Mouse (Mus musculus) lung, embryonic 16.5 days (tissue): ENCODE measurements at regions not wholly inside any gene's neighbourhood (a gene's known extent, or its start where the extent isn't known, plus 50 kb on each side); places are given as distances from the start of the nearest gene placed in this dataset.

Source experiments
- ATAC-seq: fragments of 200-750 bp; cut with Nextera tagmentation; 2 replicates; pipeline ENCODE4 v1.8.0; 2017; ENCODE audit warnings: low read depth, mild to moderate bottlenecking, moderate library complexity
- H3K27ac ChIP-seq: fragments of 300-500 bp; sonication (generic); 2 replicates; pipeline ENCODE4 v1.5.1; 2014; ENCODE audit warnings: mild to moderate bottlenecking, control low read depth, low read length
- H3K27me3 ChIP-seq: fragments of 300-500 bp; sonication (generic); 2 replicates; pipeline ENCODE4 v1.6.1; 2014; ENCODE audit warnings: low read depth, low read length, mixed read lengths; ENCODE audit not compliant: control insufficient read depth, insufficient read depth
- H3K36me3 ChIP-seq: fragments of 300-500 bp; sonication (generic); 2 replicates; pipeline ENCODE4 v1.6.1; 2014; ENCODE audit warnings: low read length; ENCODE audit not compliant: control insufficient read depth, insufficient read depth
- H3K4me1 ChIP-seq: fragments of 300-500 bp; sonication (generic); replicated peaks from 2 replicates; pipeline ENCODE4 v1.6.1; 2014; ENCODE audit warnings: low read length, mixed read lengths; ENCODE audit not compliant: control insufficient read depth, insufficient read depth
- H3K4me2 ChIP-seq: fragments of 300-500 bp; sonication (generic); 2 replicates; pipeline ENCODE4 v1.6.1; 2014; ENCODE audit warnings: low read depth, low read length, control low read depth
- H3K4me3 ChIP-seq: fragments of 300-500 bp; sonication (generic); 2 replicates; pipeline ENCODE4 v1.5.1; 2014; ENCODE audit warnings: mild to moderate bottlenecking, low read length, control low read depth
- H3K9ac ChIP-seq: fragments of 300-500 bp; sonication (generic); 2 replicates; pipeline ENCODE4 v1.6.1; 2014; ENCODE audit warnings: low read length, control low read depth
- H3K9me3 ChIP-seq: fragments of 300-500 bp; sonication (generic); 2 replicates; pipeline ENCODE4 v1.6.1; 2016; ENCODE audit warnings: low read length; ENCODE audit not compliant: control insufficient read depth
- WGBS: fragments of 180-500 bp; shearing (Covaris S2); extraction: QIAGEN DNeasy Blood & Tissue Kit; methylation state at CpG from one replicate; pipeline ENCODE4 v1.1.7; 2014; 5-methylcytosine and 5-hydroxymethylcytosine counted together

- H3K4me2 ChIP-seq, result no peak overlapping the region
- H3K9ac ChIP-seq, result no peak overlapping the region
- no peaks in the 10 kb centered on the region for H3K9me3 ChIP-seq
- no peaks in the 10 kb centered on the region for H3K4me1 ChIP-seq
- H3K27me3 ChIP-seq, result no peaks in the 10 kb centered on the region
- H3K4me3 ChIP-seq, result no peak overlapping the region
- 82% methylated on average over 10 of the region's 10 CpGs for WGBS
- no peaks in the 10 kb centered on the region for H3K36me3 ChIP-seq
- no peak overlapping the region for H3K27ac ChIP-seq
- ATAC-seq, result no peak
Measured at GRCm38 (mm10) chr8:49136503-49137044, 292.8 kb upstream of the Tenm3 start.

DNA sequence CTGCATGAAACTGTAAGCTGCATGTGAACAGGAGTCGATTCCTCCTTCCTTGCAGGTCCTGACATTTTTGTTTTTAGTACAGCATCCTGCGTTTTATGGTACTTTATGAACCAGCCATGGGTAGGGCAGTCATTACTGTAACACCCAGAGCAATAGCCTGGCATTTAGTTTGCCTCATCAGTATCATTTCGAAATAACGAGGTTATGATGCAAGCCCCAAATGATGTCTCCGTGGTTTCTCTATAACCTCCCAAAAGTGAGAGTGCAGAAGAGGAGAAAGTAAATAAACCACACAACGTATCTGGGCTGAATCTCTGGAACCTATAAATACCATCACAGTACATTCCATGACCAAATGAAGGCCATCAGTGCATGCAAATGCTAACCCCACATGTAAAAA is 265.3 kb upstream of the Tenm3 start:
- ATAC-seq, result no peak
- 74% methylated on average over 6 of the region's 6 CpGs for WGBS
- H3K4me3 ChIP-seq, result no peak overlapping the region
- H3K36me3 ChIP-seq, result no peaks in the 10 kb centered on the region
- no peaks in the 10 kb centered on the region for H3K4me1 ChIP-seq
- no peaks in the 10 kb centered on the region for H3K9me3 ChIP-seq
- no peaks in the 10 kb centered on the region for H3K27me3 ChIP-seq
- no peak overlapping the region for H3K9ac ChIP-seq
- no peak overlapping the region for H3K27ac ChIP-seq
- no peak overlapping the region for H3K4me2 ChIP-seq

DNA sequence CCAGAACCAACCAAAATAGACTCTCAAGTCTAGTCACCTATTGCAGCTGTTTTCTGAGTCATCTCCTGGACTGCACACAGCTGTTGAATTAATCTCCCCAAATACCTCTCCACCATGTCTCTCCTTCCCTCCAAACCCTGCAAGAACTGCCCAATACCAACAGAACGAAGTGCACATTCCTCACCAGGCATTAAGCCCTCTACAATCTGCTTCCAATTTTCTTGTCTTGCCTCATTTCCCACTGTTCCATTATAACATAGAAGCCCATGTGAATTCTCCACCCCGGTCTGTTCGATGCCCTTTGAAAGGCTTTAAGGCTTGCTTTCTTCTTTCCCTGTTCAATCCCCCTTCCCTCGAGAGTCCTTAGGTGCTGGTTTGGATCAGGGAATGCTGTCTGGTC is 264.9 kb upstream of the Tenm3 start:
- Histone ChIP-seq H3K4me2 (no peak overlapping the region), H3K36me3 (no peaks in the 10 kb centered on the region), H3K27me3 (no peaks in the 10 kb centered on the region), H3K9ac (no peak overlapping the region), H3K27ac (no peak overlapping the region), H3K4me1 (no peaks in the 10 kb centered on the region), H3K9me3 (no peaks in the 10 kb centered on the region), H3K4me3 (no peak overlapping the region)
- no peak for ATAC-seq
- 87% methylated on average over 4 of the region's 4 CpGs for WGBS

GRCm38 (mm10) chr8:49106531-49106930 is 262.8 kb upstream of the Tenm3 start:
- no peak for ATAC-seq
- WGBS, result 38% methylated on average over 3 of the region's 3 CpGs

GRCm38 (mm10) chr8:49101156-49101555 is 257.4 kb upstream of the Tenm3 start:
- no peaks in the 10 kb centered on the region for H3K4me1 ChIP-seq
- H3K36me3 ChIP-seq, result no peaks in the 10 kb centered on the region
- no peak overlapping the region for H3K4me2 ChIP-seq
- H3K9me3 ChIP-seq, result no peaks in the 10 kb centered on the region
- no peak for ATAC-seq
- WGBS, result 87% methylated on average over 7 of the region's 7 CpGs
- H3K27ac ChIP-seq, result no peak overlapping the region
- H3K4me3 ChIP-seq, result no peak overlapping the region
- no peak overlapping the region for H3K9ac ChIP-seq
- H3K27me3 ChIP-seq, result no peaks in the 10 kb centered on the region

More at GRCm38 (mm10) chr8:49106531-49106930, 262.8 kb upstream of the Tenm3 start:
- H3K9me3 ChIP-seq, result no peaks in the 10 kb centered on the region
- H3K4me1 ChIP-seq, result no peaks in the 10 kb centered on the region
- no peak overlapping the region for H3K9ac ChIP-seq
- H3K4me2 ChIP-seq, result no peak overlapping the region
- no peaks in the 10 kb centered on the region for H3K36me3 ChIP-seq
- no peaks in the 10 kb centered on the region for H3K27me3 ChIP-seq
- H3K27ac ChIP-seq, result no peak overlapping the region
- no peak overlapping the region for H3K4me3 ChIP-seq

GRCm38 (mm10) chr8:49084191-49084875 is 240.6 kb upstream of the Tenm3 start:
- H3K4me3 ChIP-seq, result no peak overlapping the region
- no peaks in the 10 kb centered on the region for H3K27me3 ChIP-seq
- H3K4me2 ChIP-seq, result no peak overlapping the region
- 76% methylated on average over 6 of the region's 6 CpGs for WGBS
- H3K9me3 ChIP-seq, result no peaks in the 10 kb centered on the region
- no peaks in the 10 kb centered on the region for H3K36me3 ChIP-seq
- no peak overlapping the region for H3K27ac ChIP-seq
- no peak overlapping the region for H3K9ac ChIP-seq
- no peaks in the 10 kb centered on the region for H3K4me1 ChIP-seq
- ATAC-seq, result no peak

DNA sequence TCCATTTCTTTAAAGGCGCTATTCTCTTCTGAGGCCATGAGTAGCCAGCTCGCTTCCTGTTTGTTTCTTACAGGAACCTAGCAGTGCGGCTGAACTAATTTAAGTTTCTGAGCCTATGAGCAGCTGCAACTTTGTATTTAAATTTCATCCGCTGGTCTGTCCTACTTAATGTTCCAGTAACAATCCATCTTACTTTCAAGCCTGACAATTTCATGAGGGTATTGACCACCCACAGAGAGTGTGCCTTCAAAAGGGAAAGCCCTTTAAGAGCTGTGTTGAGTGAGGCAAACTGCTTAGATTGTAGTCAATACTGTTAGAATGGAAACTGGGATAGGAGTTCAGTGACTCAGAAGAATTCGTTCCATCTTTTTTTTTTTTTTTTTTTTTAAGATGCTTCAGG is 225.7 kb upstream of the Tenm3 start:
- WGBS, result 57% methylated on average over 5 of the region's 5 CpGs
- Histone ChIP-seq H3K4me2 (no peak overlapping the region), H3K27ac (no peak overlapping the region), H3K36me3 (no peaks in the 10 kb centered on the region), H3K4me3 (no peak overlapping the region), H3K9me3 (no peaks in the 10 kb centered on the region), H3K27me3 (no peaks in the 10 kb centered on the region), H3K9ac (no peak overlapping the region), H3K4me1 (no peaks in the 10 kb centered on the region)
- no peak for ATAC-seq

GRCm38 (mm10) chr8:49063256-49063655 is 219.5 kb upstream of the Tenm3 start:
- Histone ChIP-seq H3K27me3 (no peaks in the 10 kb centered on the region), H3K9me3 (no peaks in the 10 kb centered on the region), H3K4me3 (no peak overlapping the region), H3K4me2 (no peak overlapping the region), H3K9ac (no peak overlapping the region), H3K36me3 (no peaks in the 10 kb centered on the region), H3K4me1 (no peaks in the 10 kb centered on the region), H3K27ac (no peak overlapping the region)
- WGBS, result 54% methylated on average over 3 of the region's 3 CpGs
- no peak for ATAC-seq

- Histone ChIP-seq H3K4me1 (no peaks in the 10 kb centered on the region), H3K9me3 (no peaks in the 10 kb centered on the region), H3K4me3 (no peak overlapping the region), H3K36me3 (no peaks in the 10 kb centered on the region), H3K27me3 (no peaks in the 10 kb centered on the region), H3K4me2 (no peak overlapping the region), H3K27ac (no peak overlapping the region), H3K9ac (no peak overlapping the region)
- WGBS, result 69% methylated on average over 6 of the region's 6 CpGs
- ATAC-seq, result no peak
Measured at GRCm38 (mm10) chr8:49043236-49043635, 199.5 kb upstream of the Tenm3 start.
